Mouse (Mus musculus): ENCODE measurements at regions not wholly inside any gene's neighbourhood (a gene's known extent, or its start where the extent isn't known, plus 50 kb on each side); places are given as distances from the start of the nearest gene placed in this dataset.

GRCm38 (mm10) chr11:90775752-90776151 is 87.6 kb upstream of the Tom1l1 start:
- H3K4me1 ChIP-seq (replicated peaks; ENCODE audit: control insufficient read depth, insufficient read depth, low read length), result no peaks in the 10 kb centered on the region
- H3K27me3 ChIP-seq (replicated peaks; ENCODE audit: control insufficient read depth, insufficient read depth, low read length), result no peaks in the 10 kb centered on the region
- H3K9me3 ChIP-seq (ENCODE audit: control insufficient read depth), result no peaks in the 10 kb centered on the region
- TF ChIP-seq CTCF (IDR thresholded peaks at IDR 0.05; ENCODE audit: low read depth), result no peak
- no peak overlapping the region for H3K4me3 ChIP-seq (ENCODE audit: low read depth, low read length)
- H3K9ac ChIP-seq (ENCODE audit: low read depth, low read length), result no peak overlapping the region
- no peak for ATAC-seq
- 65% methylated on average over 1 of the region's 1 CpGs for WGBS
- no peak overlapping the region for H3K4me2 ChIP-seq (replicated peaks; ENCODE audit: low read depth)
- H3K27ac ChIP-seq (ENCODE audit: low read depth, low read length), result no peak overlapping the region
- no peaks in the 10 kb centered on the region for H3K36me3 ChIP-seq (ENCODE audit: control insufficient read depth, insufficient read depth)

GRCm38 (mm10) chr11:90755981-90756380 is 67.8 kb upstream of the Tom1l1 start:
- Histone ChIP-seq H3K4me1 (replicated peaks; ENCODE audit: control insufficient read depth, insufficient read depth, low read length) (no peaks in the 10 kb centered on the region), H3K9me3 (ENCODE audit: control insufficient read depth) (no peaks in the 10 kb centered on the region), H3K4me2 (replicated peaks; ENCODE audit: low read depth) (no peak overlapping the region), H3K27ac (ENCODE audit: low read depth, low read length) (no peak overlapping the region), H3K4me3 (ENCODE audit: low read depth, low read length) (no peak overlapping the region), H3K27me3 (replicated peaks; ENCODE audit: control insufficient read depth, insufficient read depth, low read length) (no peaks in the 10 kb centered on the region), H3K9ac (ENCODE audit: low read depth, low read length) (no peak overlapping the region), H3K36me3 (ENCODE audit: control insufficient read depth, insufficient read depth) (no peaks in the 10 kb centered on the region)
- no peak for TF ChIP-seq CTCF (IDR thresholded peaks at IDR 0.05; ENCODE audit: low read depth)
- 81% methylated on average over 2 of the region's 2 CpGs for WGBS
- no peak for ATAC-seq

GRCm38 (mm10) chr11:90748448-90748847 is 60.3 kb upstream of the Tom1l1 start:
- H3K9ac ChIP-seq (ENCODE audit: low read depth, low read length), result no peak overlapping the region
- no peak overlapping the region for H3K4me2 ChIP-seq (replicated peaks; ENCODE audit: low read depth)
- no peaks in the 10 kb centered on the region for H3K27me3 ChIP-seq (replicated peaks; ENCODE audit: control insufficient read depth, insufficient read depth, low read length)
- WGBS, result 74% methylated on average over 3 of the region's 3 CpGs
- no peaks in the 10 kb centered on the region for H3K36me3 ChIP-seq (ENCODE audit: control insufficient read depth, insufficient read depth)
- H3K9me3 ChIP-seq (ENCODE audit: control insufficient read depth), result no peaks in the 10 kb centered on the region
- H3K27ac ChIP-seq (ENCODE audit: low read depth, low read length), result no peak overlapping the region
- no peak overlapping the region for H3K4me3 ChIP-seq (ENCODE audit: low read depth, low read length)
- no peaks in the 10 kb centered on the region for H3K4me1 ChIP-seq (replicated peaks; ENCODE audit: control insufficient read depth, insufficient read depth, low read length)
- no peak for ATAC-seq
- no peak for TF ChIP-seq CTCF (IDR thresholded peaks at IDR 0.05; ENCODE audit: low read depth)

- no peak overlapping the region for H3K27ac ChIP-seq (ENCODE audit: low read depth, low read length)
- H3K27me3 ChIP-seq (replicated peaks; ENCODE audit: control insufficient read depth, insufficient read depth, low read length), result no peaks in the 10 kb centered on the region
- no peak overlapping the region for H3K4me2 ChIP-seq (replicated peaks; ENCODE audit: low read depth)
- no peak overlapping the region for H3K9ac ChIP-seq (ENCODE audit: low read depth, low read length)
- whole genome bisulfite sequencing, result 78% methylated on average over 10 of the region's 10 CpGs
- no peak overlapping the region for H3K4me3 ChIP-seq (ENCODE audit: low read depth, low read length)
- H3K9me3 ChIP-seq (ENCODE audit: control insufficient read depth), result no peaks in the 10 kb centered on the region
- no peak for ATAC-seq
- no peaks in the 10 kb centered on the region for H3K4me1 ChIP-seq (replicated peaks; ENCODE audit: control insufficient read depth, insufficient read depth, low read length)
- no peak for TF ChIP-seq CTCF (IDR thresholded peaks at IDR 0.05; ENCODE audit: low read depth)
- H3K36me3 ChIP-seq (ENCODE audit: control insufficient read depth, insufficient read depth), result no peaks in the 10 kb centered on the region
Observed at GRCm38 (mm10) chr11:90741952-90742617, 53.9 kb upstream of the Tom1l1 start.

- ATAC-seq, result no peak
- H3K4me3 ChIP-seq (ENCODE audit: low read depth, low read length), result no peak overlapping the region
- no peaks in the 10 kb centered on the region for H3K9me3 ChIP-seq (ENCODE audit: control insufficient read depth)
- H3K36me3 ChIP-seq (ENCODE audit: control insufficient read depth, insufficient read depth), result no peaks in the 10 kb centered on the region
- no peak overlapping the region for H3K27ac ChIP-seq (ENCODE audit: low read depth, low read length)
- TF ChIP-seq CTCF (IDR thresholded peaks at IDR 0.05; ENCODE audit: low read depth), result no peak
- 86% methylated on average over 3 of the region's 3 CpGs for WGBS
- no peaks in the 10 kb centered on the region for H3K27me3 ChIP-seq (replicated peaks; ENCODE audit: control insufficient read depth, insufficient read depth, low read length)
- no peaks in the 10 kb centered on the region for H3K4me1 ChIP-seq (replicated peaks; ENCODE audit: control insufficient read depth, insufficient read depth, low read length)
- H3K4me2 ChIP-seq (replicated peaks; ENCODE audit: low read depth), result no peak overlapping the region
- no peak overlapping the region for H3K9ac ChIP-seq (ENCODE audit: low read depth, low read length)
Observed at GRCm38 (mm10) chr11:90739501-90739900, 51.3 kb upstream of the Tom1l1 start.

GRCm38 (mm10) chr11:90738741-90739140 is 50.6 kb upstream of the Tom1l1 start:
- Histone ChIP-seq H3K4me2 (replicated peaks; ENCODE audit: low read depth) (no peak overlapping the region), H3K4me1 (replicated peaks; ENCODE audit: control insufficient read depth, insufficient read depth, low read length) (no peaks in the 10 kb centered on the region), H3K27ac (ENCODE audit: low read depth, low read length) (no peak overlapping the region), H3K4me3 (ENCODE audit: low read depth, low read length) (no peak overlapping the region), H3K36me3 (ENCODE audit: control insufficient read depth, insufficient read depth) (no peaks in the 10 kb centered on the region), H3K27me3 (replicated peaks; ENCODE audit: control insufficient read depth, insufficient read depth, low read length) (no peaks in the 10 kb centered on the region), H3K9me3 (ENCODE audit: control insufficient read depth) (no peaks in the 10 kb centered on the region), H3K9ac (ENCODE audit: low read depth, low read length) (no peak overlapping the region)
- TF ChIP-seq CTCF (IDR thresholded peaks at IDR 0.05; ENCODE audit: low read depth), result no peak
- WGBS, result 77% methylated on average over 2 of the region's 2 CpGs
- no peak for ATAC-seq
